Mouse (Mus musculus): ENCODE results near the gene Cd180. TPM values are rescaled to one million over a fixed set of nuclear protein-coding genes. Genes with fewer than 3 reads are reported as not detected.

Gene Cd180
- polyA plus RNA-seq, 1 experiment from 2014 or later = 0.63 TPM

DNA sequence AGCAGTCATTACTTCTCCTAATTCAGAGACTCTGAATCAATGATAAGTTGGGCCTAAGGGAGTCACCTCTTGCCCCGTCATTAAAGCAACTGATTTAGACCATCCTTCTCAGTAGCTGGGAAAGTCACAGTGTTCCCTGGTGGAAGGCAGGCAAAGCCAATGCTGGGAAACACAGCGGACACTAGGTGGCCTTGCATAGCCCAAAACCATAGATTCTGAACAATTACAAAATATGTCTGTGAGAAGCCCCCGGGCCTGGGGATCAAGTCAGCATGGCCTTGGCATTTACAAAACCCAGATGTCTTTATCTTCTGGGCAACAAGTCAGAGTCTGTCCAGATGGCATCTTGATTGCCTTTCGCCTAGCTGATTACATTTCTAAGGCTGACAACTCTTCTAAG lies 8.5 kb upstream of the Cd180 start:
- 74% methylated on average over 4 of the region's 4 CpGs for WGBS
- Histone ChIP-seq H3K9ac (no peak overlapping the region), H3K27me3 (replicated peaks) (no peaks in the 10 kb centered on the region), H3K27ac (no peak overlapping the region), H3K9me3 (no peaks in the 10 kb centered on the region), H3K4me2 (no peak overlapping the region), H3K4me1 (no peaks in the 10 kb centered on the region), H3K36me3 (no peaks in the 10 kb centered on the region), H3K4me3 (replicated peaks) (no peak overlapping the region)
- no peak for ATAC-seq (ENCODE audit: insufficient read depth, low FRiP score, low read depth)

DNA sequence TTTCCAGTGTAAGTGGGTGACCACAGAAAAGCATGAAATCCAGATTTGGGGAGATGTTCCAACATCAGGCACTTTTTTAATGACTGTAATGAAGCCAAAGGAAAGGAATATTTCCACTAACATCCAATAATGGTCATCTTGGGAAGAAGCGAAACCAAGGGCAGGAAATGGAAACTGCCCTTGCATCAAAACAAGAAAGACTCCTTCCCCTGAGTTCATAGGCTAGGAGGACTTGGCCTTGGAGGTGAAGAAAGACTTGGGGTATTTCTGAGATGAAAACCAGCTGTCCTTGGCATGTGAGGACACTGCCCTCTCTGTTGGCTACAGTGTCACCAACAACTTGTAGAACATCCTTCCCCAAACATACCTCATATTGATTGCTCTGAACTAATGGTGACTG lies 5.2 kb upstream of the Cd180 start:
- H3K4me1 ChIP-seq = no peaks in the 10 kb centered on the region
- no peak overlapping the region for H3K27ac ChIP-seq
- ATAC-seq (ENCODE audit: insufficient read depth, low FRiP score, low read depth) = no peak
- no peak overlapping the region for H3K4me3 ChIP-seq (replicated peaks)
- H3K4me2 ChIP-seq = no peak overlapping the region
- H3K27me3 ChIP-seq (replicated peaks) = no peaks in the 10 kb centered on the region
- no peaks in the 10 kb centered on the region for H3K9me3 ChIP-seq
- WGBS = 97% methylated on average over 1 of the region's 1 CpGs
- H3K36me3 ChIP-seq = no peaks in the 10 kb centered on the region
- no peak overlapping the region for H3K9ac ChIP-seq

DNA sequence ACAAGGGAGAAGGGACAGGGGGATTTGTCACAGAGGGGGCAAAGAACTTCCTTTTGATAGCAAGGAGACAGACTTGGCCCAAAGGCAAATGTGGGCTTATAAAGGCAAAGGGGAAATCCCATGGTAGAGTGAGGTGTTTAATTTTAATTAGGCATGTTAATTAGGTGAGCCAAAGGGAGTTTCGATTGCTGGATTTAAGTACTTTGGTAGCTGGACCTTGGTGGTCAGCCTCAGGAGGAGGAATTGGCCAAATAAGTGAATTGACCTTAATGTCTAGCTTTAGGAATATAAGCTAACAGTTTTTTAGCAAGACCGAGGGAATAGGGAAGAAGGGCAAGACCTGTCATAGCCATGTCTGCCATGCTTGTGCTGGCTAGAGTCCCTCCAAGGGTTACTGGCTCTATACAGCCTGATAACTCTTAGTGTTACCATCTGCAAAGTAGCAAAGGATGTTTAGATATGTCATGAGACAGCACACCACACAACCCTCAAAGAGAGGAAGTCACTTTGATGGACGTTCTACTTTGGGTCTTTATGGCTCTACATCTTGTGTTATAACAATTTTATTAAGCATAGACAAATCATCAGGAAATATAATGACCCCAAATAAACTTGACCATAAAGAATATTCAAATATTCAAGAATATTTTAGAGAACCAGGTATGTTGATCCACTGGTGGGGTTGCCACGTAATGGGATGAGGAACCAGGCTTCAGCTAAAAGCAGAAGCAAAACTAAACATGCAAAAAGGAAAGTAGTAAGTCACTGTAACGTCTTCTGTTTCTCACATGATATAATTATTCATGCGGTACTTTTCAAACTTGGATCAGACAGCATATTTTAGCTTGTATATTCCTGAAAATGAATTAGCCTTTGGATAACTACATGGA lies 3.9 kb upstream of the Cd180 start:
- Histone ChIP-seq H3K9ac (no peak overlapping the region), H3K27me3 (replicated peaks) (no peaks in the 10 kb centered on the region), H3K9me3 (no peaks in the 10 kb centered on the region), H3K36me3 (no peaks in the 10 kb centered on the region), H3K4me3 (replicated peaks) (no peak overlapping the region), H3K4me1 (no peaks in the 10 kb centered on the region), H3K4me2 (no peak overlapping the region), H3K27ac (no peak overlapping the region)
- no peak for ATAC-seq (ENCODE audit: insufficient read depth, low FRiP score, low read depth)
- 72% methylated on average over 6 of the region's 6 CpGs for WGBS

DNA sequence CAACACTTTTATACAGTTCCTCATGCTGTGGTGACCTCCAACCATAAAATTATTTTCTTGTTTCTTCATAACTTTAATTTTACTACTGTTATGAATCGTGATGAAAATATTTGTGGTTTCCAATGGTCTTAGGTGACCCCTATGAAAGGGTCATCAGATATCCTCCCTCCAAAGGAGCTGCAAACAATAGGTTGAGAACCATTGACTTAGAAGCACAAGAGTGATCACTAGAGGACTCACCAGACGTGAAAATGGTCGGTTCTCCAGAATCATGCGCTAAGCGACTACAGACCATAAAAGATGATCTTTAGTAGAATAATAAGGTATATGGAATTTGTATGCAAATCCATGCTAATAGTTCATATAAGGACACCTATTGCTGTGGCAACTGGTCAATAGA lies 3.2 kb upstream of the Cd180 start:
- no peak for ATAC-seq (ENCODE audit: insufficient read depth, low FRiP score, low read depth)
- H3K4me3 ChIP-seq (replicated peaks) = no peak overlapping the region
- no peak overlapping the region for H3K27ac ChIP-seq
- H3K9ac ChIP-seq = no peak overlapping the region
- no peaks in the 10 kb centered on the region for H3K27me3 ChIP-seq (replicated peaks)
- 89% methylated on average over 5 of the region's 5 CpGs for WGBS
- H3K9me3 ChIP-seq = no peaks in the 10 kb centered on the region
- H3K4me2 ChIP-seq = no peak overlapping the region
- H3K4me1 ChIP-seq = no peaks in the 10 kb centered on the region
- H3K36me3 ChIP-seq = no peaks in the 10 kb centered on the region

DNA sequence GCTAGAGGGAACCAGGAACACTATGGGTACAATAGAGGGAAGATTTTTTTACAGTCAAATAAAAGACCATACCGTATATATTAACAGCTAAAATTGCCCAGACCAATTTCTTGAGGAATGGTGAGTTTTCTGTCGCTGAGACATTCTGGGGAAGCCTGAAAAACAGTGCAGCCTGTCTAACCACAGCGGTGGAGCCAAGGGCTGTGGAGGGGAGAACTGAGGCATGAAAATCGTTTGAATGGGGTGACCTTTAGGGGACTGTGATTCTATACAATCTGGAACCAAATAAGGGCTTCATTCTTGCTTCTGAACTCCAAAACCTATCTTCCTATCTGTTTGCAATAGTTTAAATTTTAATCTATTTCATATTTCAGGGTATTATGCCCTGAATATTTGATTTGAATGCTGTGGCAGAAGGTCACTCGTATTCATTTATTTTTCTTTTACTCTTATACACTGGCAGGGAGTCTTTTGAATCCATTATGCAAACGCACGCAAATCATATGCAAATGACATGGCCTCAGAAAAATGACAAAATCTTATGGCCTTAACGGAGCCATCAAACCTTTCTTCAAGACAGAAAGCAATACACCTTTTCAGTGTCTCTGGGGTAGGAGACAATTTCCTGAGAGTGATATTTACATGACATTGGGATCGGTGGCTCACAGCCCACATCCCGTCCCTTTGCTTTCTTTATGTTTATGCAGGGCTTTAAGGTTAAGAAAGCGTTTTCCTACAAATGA lies 1.8 kb upstream of the Cd180 start:
- H3K4me2 ChIP-seq = no peak overlapping the region
- no peak overlapping the region for H3K4me3 ChIP-seq (replicated peaks)
- no peaks in the 10 kb centered on the region for H3K9me3 ChIP-seq
- no peaks in the 10 kb centered on the region for H3K36me3 ChIP-seq
- no peak overlapping the region for H3K9ac ChIP-seq
- no peaks in the 10 kb centered on the region for H3K27me3 ChIP-seq (replicated peaks)
- ATAC-seq (ENCODE audit: insufficient read depth, low FRiP score, low read depth) = no peak
- H3K4me1 ChIP-seq = no peaks in the 10 kb centered on the region
- H3K27ac ChIP-seq = no peak overlapping the region
- WGBS = 74% methylated on average over 11 of the region's 11 CpGs

DNA sequence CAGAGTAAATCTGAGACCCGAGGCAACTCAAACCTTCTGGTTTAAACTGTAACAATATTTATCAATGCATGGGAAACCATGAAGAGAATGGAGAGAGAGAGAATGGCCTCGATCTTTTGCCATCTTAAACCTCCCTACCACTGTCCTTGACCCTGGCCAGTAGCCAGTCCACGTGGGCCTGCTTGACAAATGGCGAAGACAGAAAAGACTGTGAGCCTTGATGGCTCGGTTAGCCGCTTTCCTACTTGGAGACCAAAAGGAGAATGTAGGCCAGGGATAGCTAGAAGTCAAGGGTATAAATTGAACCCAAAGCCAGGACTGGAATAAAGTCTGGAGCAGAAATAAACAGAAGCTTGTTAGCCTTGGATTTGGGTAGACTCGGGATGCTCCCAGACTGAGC lies 796 bp downstream of the Cd180 start:
- Histone ChIP-seq H3K36me3 (no peaks in the 10 kb centered on the region), H3K4me2 (no peak overlapping the region), H3K27ac (no peak overlapping the region), H3K9me3 (no peaks in the 10 kb centered on the region), H3K4me1 (0 out of 2 replicates have a peak, but pooled peaks cover 11% of the 10 kb centered on the region), H3K27me3 (replicated peaks) (no peaks in the 10 kb centered on the region), H3K9ac (no peak overlapping the region), H3K4me3 (replicated peaks) (no peak overlapping the region; the same call in 1 of the 2 replicates)
- 85% methylated on average over 7 of the region's 7 CpGs for WGBS
- ATAC-seq (ENCODE audit: insufficient read depth, low FRiP score, low read depth) = no peak

DNA sequence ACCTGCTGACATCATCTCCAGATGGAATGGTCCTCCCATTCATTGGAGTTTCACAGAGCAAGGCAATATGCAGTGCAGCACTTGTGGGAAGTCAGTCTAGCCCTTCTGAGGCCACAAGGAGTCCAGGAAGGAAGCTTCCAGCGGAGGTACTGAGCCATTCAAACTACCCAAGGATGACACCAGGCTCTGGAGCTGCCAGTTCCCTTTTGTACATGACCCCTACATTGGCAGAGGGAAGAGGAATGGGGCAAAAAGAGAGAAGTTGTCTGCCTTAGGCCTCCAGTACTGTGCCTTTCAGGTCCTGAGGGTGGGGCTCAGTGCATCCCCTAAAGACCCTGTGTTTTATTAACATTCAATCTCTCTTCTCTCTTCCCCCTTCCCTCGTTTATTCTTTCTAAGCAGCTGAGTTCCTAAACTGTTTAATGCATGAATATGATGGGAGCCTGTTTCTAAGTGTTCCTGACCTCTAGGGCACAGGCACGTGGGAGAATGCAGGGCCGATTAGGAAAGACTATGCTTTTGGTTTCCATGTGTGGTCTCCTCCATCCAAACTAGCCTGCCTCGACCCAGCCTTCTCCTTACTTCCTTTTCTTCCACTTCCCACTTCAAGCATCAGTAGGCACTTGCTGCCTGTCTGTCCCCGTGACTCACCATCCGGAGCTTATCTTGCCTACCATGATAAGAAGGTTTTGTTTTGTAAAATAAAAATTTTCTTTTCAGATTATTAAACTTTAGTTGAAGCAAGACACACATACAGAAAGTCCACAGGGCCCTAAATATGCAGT lies 2.0 kb downstream of the Cd180 start:
- no peak overlapping the region for H3K27ac ChIP-seq
- ATAC-seq (ENCODE audit: insufficient read depth, low FRiP score, low read depth) = no peak
- WGBS = 55% methylated on average over 7 of the region's 7 CpGs
- 0 out of 2 replicates have a peak, but pooled peaks cover 15% of the 10 kb centered on the region for H3K4me1 ChIP-seq
- no peaks in the 10 kb centered on the region for H3K36me3 ChIP-seq
- H3K27me3 ChIP-seq (replicated peaks) = no peaks in the 10 kb centered on the region
- H3K9me3 ChIP-seq = no peaks in the 10 kb centered on the region
- H3K4me3 ChIP-seq (replicated peaks) = no peak overlapping the region
- H3K4me2 ChIP-seq = no peak overlapping the region
- no peak overlapping the region for H3K9ac ChIP-seq

DNA sequence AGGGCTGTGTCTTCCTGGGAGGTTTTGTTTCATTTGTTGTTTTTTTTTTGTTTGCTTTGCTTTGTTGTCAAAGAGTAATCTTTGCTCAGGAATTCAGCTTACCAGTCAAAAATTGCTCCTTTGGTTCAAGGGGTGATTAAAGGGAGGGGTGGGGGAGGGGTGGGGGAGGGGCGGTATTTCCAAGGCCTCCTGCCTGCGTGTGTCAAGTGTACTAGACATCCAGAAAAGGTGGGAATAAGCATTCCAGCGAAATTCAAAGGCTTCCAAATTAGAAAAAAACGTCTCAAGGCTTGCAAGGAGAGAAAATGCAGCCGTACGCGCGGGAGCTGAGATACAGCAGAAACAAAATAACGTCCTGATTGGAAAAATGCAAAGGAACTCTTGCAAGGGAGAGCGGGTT lies 5.0 kb downstream of the Cd180 start:
- Histone ChIP-seq H3K4me2 (peak overlapping the region; percentile 45), H3K27ac (peak overlapping the region; percentile 61), H3K9me3 (no peaks in the 10 kb centered on the region), H3K27me3 (replicated peaks) (no peaks in the 10 kb centered on the region), H3K4me1 (0 out of 2 replicates have a peak, but pooled peaks cover 15% of the 10 kb centered on the region), H3K36me3 (no peaks in the 10 kb centered on the region), H3K9ac (no peak overlapping the region), H3K4me3 (replicated peaks) (no peak overlapping the region; the same call in 1 of the 2 replicates)
- WGBS = 37% methylated on average over 10 of the region's 10 CpGs
- no peak for ATAC-seq (ENCODE audit: insufficient read depth, low FRiP score, low read depth)

DNA sequence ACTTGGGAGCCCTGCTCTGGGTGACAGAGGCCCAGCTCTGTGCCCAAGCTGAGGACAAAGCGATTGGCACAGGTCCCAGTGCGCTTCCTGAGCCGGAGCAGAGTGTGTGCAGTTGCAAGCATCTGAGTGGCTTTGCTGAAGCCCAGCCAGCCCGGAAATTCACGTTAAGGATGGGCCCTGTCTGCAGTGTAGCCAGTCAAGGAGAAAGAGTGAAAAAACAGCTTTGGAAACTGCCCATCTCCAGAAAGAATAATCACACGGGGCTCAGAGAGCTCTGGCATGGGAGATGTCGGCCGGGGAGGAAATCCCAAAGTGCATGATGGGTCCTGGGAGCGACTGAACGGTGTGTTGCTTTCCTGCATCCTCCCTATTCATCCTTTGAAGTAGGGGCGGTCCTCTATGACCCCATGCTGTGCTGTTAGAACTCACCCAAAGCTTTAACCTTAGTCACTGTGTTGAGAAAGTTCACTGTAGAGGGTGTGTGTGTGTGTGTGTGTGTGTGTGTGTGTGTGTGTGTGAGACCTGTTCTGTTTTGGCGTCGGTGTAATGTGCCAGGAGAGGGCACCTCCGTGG lies 5.5 kb downstream of the Cd180 start:
- H3K4me1 ChIP-seq = 0 out of 2 replicates have a peak, but pooled peaks cover 15% of the 10 kb centered on the region
- H3K4me3 ChIP-seq (replicated peaks) = no peak overlapping the region; the same call in 1 of the 2 replicates
- no peak overlapping the region for H3K9ac ChIP-seq
- peak; percentile 66 for ATAC-seq (ENCODE audit: insufficient read depth, low FRiP score, low read depth)
- H3K27ac ChIP-seq = peak overlapping the region; percentile 61
- WGBS = 35% methylated on average over 14 of the region's 14 CpGs
- no peaks in the 10 kb centered on the region for H3K36me3 ChIP-seq
- H3K4me2 ChIP-seq = peak overlapping the region; percentile 45
- no peaks in the 10 kb centered on the region for H3K27me3 ChIP-seq (replicated peaks)
- H3K9me3 ChIP-seq = no peaks in the 10 kb centered on the region

DNA sequence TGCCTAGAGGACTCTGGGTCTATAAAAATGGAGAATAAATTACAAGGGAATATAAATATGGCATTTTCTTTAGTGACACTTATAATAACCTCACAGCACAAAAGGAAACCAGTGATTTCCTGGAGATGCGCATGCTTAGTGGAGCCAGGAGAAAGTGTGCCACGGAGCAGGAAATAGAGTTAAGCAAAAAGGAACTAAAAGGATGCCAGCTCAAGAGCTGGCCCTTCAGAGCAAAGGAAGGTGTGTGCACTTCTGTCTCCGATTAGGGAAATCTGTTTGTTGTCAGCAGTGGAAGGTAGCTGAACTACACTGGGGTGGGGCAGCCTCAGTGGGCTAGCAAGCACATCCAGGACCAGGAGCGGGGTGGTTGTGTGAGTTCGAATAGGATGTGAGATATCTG lies 6.8 kb downstream of the Cd180 start:
- no peaks in the 10 kb centered on the region for H3K9me3 ChIP-seq
- ATAC-seq (ENCODE audit: insufficient read depth, low FRiP score, low read depth) = no peak
- no peak overlapping the region for H3K4me2 ChIP-seq
- no peaks in the 10 kb centered on the region for H3K27me3 ChIP-seq (replicated peaks)
- 0 out of 2 replicates have a peak, but pooled peaks cover 15% of the 10 kb centered on the region for H3K4me1 ChIP-seq
- WGBS = 87% methylated on average over 5 of the region's 5 CpGs
- no peak overlapping the region for H3K9ac ChIP-seq
- H3K27ac ChIP-seq = no peak overlapping the region
- H3K4me3 ChIP-seq (replicated peaks) = no peak overlapping the region
- no peaks in the 10 kb centered on the region for H3K36me3 ChIP-seq

DNA sequence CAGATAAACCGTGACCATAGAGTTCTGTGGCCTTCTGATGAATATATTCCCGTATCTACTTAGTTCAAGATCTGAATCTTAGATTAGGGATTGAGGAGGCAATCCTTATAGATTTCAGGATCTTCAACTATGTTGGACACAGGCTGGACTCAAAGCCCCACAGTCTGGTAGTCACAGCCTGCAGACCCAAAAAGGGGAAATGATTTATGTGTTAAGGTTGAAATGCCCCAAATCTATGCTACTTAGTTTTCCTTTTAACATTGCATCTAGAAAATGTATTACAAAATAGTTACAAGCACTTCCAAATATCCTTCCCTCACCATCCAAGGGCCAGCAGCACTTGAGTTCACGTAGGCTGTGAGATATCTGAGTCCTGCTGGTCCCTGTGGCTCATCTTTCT lies 7.4 kb downstream of the Cd180 start:
- whole genome bisulfite sequencing = 82% methylated on average over 3 of the region's 3 CpGs
- Histone ChIP-seq H3K27ac (no peak overlapping the region), H3K4me1 (0 out of 2 replicates have a peak, but pooled peaks cover 15% of the 10 kb centered on the region), H3K9ac (no peak overlapping the region), H3K4me3 (replicated peaks) (no peak overlapping the region), H3K27me3 (replicated peaks) (no peaks in the 10 kb centered on the region), H3K36me3 (no peaks in the 10 kb centered on the region), H3K4me2 (no peak overlapping the region), H3K9me3 (no peaks in the 10 kb centered on the region)
- no peak for ATAC-seq (ENCODE audit: insufficient read depth, low FRiP score, low read depth)
